Mouse (Mus musculus) natural killer cell, adult 2 months (primary cell): ENCODE measurements at regions not wholly inside any gene's neighbourhood (a gene's known extent, or its start where the extent isn't known, plus 50 kb on each side); places are given as distances from the start of the nearest gene placed in this dataset.
"Not testable (repeated sequence)": the region's sequence is repeated elsewhere in the genome, so short reads cannot be mapped to it uniquely, and the experiment has no call there.

Source experiments
- DNase-seq, 2 experiments: peaks; one replicate each; pipeline ENCODE4 v3.0.0; 2022; ENCODE audit warnings: low spot score in 2 of 2

GRCm38 (mm10) chr10:66641966-66642365, 454.0 kb upstream of the Jmjd1c start:
- DNase-seq: no peak

- DNase-seq: no peak
These were observed 452.8 kb upstream of the Jmjd1c start for GRCm38 (mm10) chr10:66643160-66643559.

- DNase-seq: no peak
These were observed 438.4 kb upstream of the Jmjd1c start for GRCm38 (mm10) chr10:66657520-66657919.

- no peak for DNase-seq
These were observed 412.8 kb upstream of the Jmjd1c start for GRCm38 (mm10) chr10:66683160-66683559.

GRCm38 (mm10) chr10:66689196-66689595, 406.7 kb upstream of the Jmjd1c start:
- DNase-seq: not testable (repeated sequence)

GRCm38 (mm10) chr10:66694549-66695285, 401.2 kb upstream of the Jmjd1c start:
- DNase-seq: no peak

GRCm38 (mm10) chr10:66714926-66715325, 381.0 kb upstream of the Jmjd1c start:
- DNase-seq: not testable (repeated sequence)

- no peak for DNase-seq
These were observed 378.0 kb upstream of the Jmjd1c start for GRCm38 (mm10) chr10:66717909-66718308.

GRCm38 (mm10) chr10:66719796-66720195, 376.1 kb upstream of the Jmjd1c start:
- DNase-seq: no peak

- no peak for DNase-seq
These were observed 362.3 kb upstream of the Jmjd1c start for GRCm38 (mm10) chr10:66733631-66734030.

- no peak for DNase-seq
These were observed 361.1 kb upstream of the Jmjd1c start for GRCm38 (mm10) chr10:66734853-66735252.

GRCm38 (mm10) chr10:66739017-66739416, 356.9 kb upstream of the Jmjd1c start:
- no peak for DNase-seq

GRCm38 (mm10) chr10:66741819-66742218, 354.1 kb upstream of the Jmjd1c start:
- DNase-seq: no peak

GRCm38 (mm10) chr10:66743254-66743653, 352.7 kb upstream of the Jmjd1c start:
- no peak for DNase-seq

- no peak for DNase-seq
These were observed 350.1 kb upstream of the Jmjd1c start for GRCm38 (mm10) chr10:66745871-66746270.

- no peak for DNase-seq
These were observed 343.6 kb upstream of the Jmjd1c start for GRCm38 (mm10) chr10:66752237-66752810.

GRCm38 (mm10) chr10:66756866-66757265, 339.1 kb upstream of the Jmjd1c start:
- no peak for DNase-seq

GRCm38 (mm10) chr10:66770161-66771030, 325.5 kb upstream of the Jmjd1c start:
- DNase-seq: no peak

GRCm38 (mm10) chr10:66780335-66781170, 315.4 kb upstream of the Jmjd1c start:
- no peak for DNase-seq

- DNase-seq: no peak
These were observed 314.8 kb upstream of the Jmjd1c start for GRCm38 (mm10) chr10:66781171-66781510.

GRCm38 (mm10) chr10:66782025-66782424, 313.9 kb upstream of the Jmjd1c start:
- DNase-seq: no peak

GRCm38 (mm10) chr10:66787812-66788211, 308.1 kb upstream of the Jmjd1c start:
- no peak for DNase-seq
